Mouse (Mus musculus): ENCODE data around the gene Gm2974.
"Not testable (repeated sequence)": the region's sequence is repeated elsewhere in the genome, so short reads cannot be mapped to it uniquely, and the experiment has no call there.

The Gm2974 gene

DNA sequence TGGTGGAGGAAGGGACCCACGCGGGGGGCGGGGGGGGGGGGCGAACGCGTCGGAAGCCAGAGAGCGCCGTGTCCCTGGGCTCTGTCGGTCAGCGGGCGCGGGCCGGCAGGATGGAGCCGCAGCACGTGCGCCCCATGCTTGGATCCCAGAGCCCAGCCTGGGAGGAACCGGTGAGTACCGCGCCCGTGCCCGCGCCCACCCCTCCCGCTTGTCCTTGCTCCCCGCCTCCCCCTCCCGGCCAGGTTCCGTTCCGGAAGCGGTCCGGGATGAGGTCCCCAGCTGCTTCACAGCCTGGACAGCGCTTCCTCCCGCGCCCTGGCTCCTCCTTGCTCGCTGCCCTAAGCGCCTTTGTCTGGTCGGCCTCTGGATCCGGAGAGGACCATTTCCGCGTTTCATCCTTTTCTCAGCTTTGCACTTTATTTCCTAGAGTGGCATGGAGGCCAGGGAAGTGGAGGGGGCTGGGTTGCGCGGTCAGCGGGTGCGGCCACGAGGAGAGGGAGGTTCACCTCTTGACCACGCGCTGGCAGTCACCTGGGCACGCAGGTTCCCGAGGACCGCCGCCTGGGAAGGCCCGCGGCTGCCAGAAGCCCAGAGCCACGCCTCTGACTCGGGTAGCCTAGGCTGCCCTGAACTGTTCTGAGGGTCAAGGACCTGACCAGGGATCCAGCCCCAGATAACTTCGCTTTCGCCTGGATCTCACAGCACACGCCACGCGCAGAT lies at the start of gene Gm2974:
Gene Gm2974 (plus strand): TSS at position 86 of the 720 bp plus-strand sequence.
- not testable (repeated sequence) for DNase-seq (ENCODE audit: low read depth, low spot score)

DNA sequence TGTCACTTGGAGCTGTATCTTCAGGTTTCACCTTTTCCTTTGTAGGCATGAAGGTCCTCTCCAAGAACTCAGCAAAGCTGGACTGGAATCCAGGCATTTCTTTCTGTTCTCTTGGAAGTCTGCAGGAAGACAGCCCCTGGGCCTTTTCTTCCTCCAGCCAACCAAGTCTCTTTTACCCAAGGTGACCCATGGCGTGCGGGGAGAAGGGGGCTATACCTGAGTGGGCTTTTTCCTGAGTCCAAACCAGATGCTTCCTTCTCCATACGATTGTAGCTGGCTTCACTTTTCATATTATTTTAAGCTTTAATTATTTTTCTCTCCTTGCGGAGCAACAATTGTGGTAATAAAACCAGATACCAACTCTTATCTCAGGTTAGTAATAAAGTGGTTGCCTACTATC lies 40.7 kb upstream of the Gm2974 start:
- not testable (repeated sequence) for DNase-seq (ENCODE audit: low read depth, low spot score)

DNA sequence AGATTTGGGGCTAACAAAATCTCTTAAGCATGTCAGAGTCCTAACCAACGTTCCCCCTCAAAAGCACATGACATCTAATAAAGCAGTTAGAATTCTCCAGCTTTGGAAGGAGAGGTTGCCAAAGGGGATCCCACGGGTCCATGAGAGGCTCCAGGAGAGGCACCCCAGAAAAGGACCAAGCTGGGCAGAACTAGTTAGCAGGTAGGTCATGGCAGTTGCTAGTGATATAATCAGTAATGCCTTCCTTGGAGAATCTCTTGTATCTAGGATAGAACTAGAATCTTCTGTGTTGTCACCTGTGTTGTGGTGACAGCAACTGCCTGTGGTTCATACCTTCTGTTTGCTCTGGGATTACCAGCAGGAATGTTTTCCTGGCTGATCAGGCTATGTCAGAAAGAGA lies 17.6 kb upstream of the Gm2974 start, which contains the start of gene Gm3127:
Gene Gm3127 (plus strand): TSS at position 301 of the 400 bp plus-strand sequence.
- DNase-seq (ENCODE audit: low read depth, low spot score), result not testable (repeated sequence)

DNA sequence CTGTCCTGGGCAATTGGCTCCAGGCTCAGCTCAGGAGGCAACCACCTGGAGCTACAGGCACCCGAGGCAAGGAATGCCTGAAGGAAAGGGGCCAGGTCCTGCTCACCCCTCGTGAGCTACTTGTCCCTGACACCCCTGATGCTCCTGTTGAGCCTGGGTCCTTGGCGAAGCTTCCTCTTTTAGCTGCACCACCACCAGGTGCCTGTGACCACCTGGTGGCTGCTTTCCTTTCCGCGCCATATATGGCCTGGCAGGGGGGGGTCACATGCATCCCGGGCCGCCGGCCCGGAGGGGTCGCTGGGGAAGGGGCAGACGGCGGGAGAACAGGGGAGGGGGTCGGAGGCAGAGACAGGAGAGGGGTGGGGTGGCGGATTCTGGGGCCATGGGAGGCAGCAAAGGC lies 346 bp upstream of the Gm2974 start:
- DNase-seq (ENCODE audit: low read depth, low spot score), result not testable (repeated sequence)

DNA sequence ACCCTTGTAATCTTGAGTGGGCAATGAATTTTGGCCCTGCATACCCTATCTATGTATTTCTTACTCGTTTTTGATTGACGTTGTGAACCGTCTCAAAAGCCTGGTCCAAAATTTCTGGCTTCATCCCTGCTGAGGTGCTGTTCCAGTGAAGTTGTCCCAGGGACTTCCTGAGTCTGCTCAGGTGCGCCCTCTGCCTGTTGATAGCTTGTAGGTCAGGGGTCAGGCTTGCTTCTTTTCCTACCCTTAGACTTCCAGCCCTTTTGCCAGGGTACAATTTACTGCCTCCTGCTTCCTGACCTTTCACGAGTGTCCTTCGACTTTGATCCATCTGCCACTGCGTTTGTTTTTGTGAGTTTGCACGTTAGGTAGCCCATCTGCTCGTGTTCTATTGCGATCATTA lies 999 bp downstream of the Gm2974 start:
- DNase-seq (ENCODE audit: low read depth, low spot score), result not testable (repeated sequence)

DNA sequence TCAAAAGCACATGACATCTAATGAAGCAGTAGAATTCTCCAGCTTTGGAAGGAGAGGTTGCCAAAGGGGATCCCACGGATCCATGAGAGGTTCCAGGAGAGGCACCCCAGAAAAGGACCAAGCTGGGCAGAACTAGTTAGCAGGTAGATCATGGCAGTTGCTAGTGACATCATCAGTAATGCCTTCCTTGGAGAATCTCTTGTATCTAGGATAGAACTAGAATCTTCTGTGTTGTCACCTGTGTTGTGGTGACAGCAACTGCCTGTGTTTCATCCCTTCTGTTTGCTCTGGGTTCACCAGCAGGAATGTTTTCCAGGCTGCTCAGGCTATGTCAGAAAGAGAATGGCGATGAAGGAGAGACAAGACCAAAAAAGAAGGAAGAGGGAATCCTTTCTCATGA lies 67.0 kb downstream of the Gm2974 start, which contains the start of gene Gm3138:
Gene Gm3138 (plus strand): TSS at position 301 of the 400 bp plus-strand sequence.
- DNase-seq (ENCODE audit: low read depth, low spot score), result not testable (repeated sequence)
